Mouse (Mus musculus) heart, postnatal 0 days (tissue): ENCODE measurements around the gene Ankrd12. TPM values are rescaled to one million over a fixed set of nuclear protein-coding genes. Genes with fewer than 3 reads are reported as not detected.

Experiments
- ATAC-seq: fragments of 200-750 bp; cut with Nextera tagmentation; 2 replicates; pipeline ENCODE4 v1.8.0; 2017; ENCODE audit warnings: low read depth, moderate number of reproducible peaks, moderate library complexity; ENCODE audit not compliant: insufficient read depth
- DNase-seq: peaks from one replicate; pipeline ENCODE4 v3.0.0-alpha.2; 2016; ENCODE audit warnings: low spot score
- H3K27ac ChIP-seq: fragments of 300-500 bp; sonication (generic); 2 replicates; pipeline ENCODE4 v1.5.1; 2014; ENCODE audit warnings: low read depth, mild to moderate bottlenecking
- H3K27me3 ChIP-seq: fragments of 300-500 bp; sonication (generic); 2 replicates; pipeline ENCODE4 v1.6.1; 2014; ENCODE audit warnings: low read length, mixed read lengths; ENCODE audit not compliant: control insufficient read depth, insufficient read depth
- H3K36me3 ChIP-seq: fragments of 300-500 bp; sonication (generic); replicated peaks from 2 replicates; pipeline ENCODE4 v1.6.1; 2014; ENCODE audit warnings: low read length, mixed read lengths; ENCODE audit not compliant: control insufficient read depth, insufficient read depth
- H3K4me1 ChIP-seq: fragments of 300-500 bp; sonication (generic); 2 replicates; pipeline ENCODE4 v1.6.1; 2014; ENCODE audit warnings: antibody characterized with exemption; ENCODE audit not compliant: control insufficient read depth, insufficient read depth
- H3K4me2 ChIP-seq: fragments of 300-500 bp; sonication (generic); 2 replicates; pipeline ENCODE4 v1.6.1; 2014; ENCODE audit warnings: low read depth, mild to moderate bottlenecking, low read length, moderate library complexity
- H3K4me3 ChIP-seq: fragments of 300-500 bp; sonication (generic); 2 replicates; pipeline ENCODE4 v1.5.1; 2014; ENCODE audit warnings: low read depth, low read length
- H3K9ac ChIP-seq: fragments of 300-500 bp; sonication (generic); replicated peaks from 2 replicates; pipeline ENCODE4 v1.6.1; 2014; ENCODE audit warnings: low read depth, low read length, mixed read lengths
- H3K9me3 ChIP-seq: fragments of 300-500 bp; sonication (generic); replicated peaks from 2 replicates; pipeline ENCODE4 v1.6.1; 2016; ENCODE audit warnings: low read length; ENCODE audit not compliant: control insufficient read depth
- CTCF ChIP-seq: IDR thresholded peaks from 2 replicates; pipeline ENCODE4 v1.5.1; 2016; ENCODE audit warnings: antibody characterized with exemption, control low read depth, low read depth
- EP300 ChIP-seq: IDR thresholded peaks from 2 replicates; pipeline ENCODE4 v1.6.1; 2016; ENCODE audit warnings: antibody characterized with exemption, low read depth
- WGBS: fragments of 180-500 bp; shearing (Covaris S2); extraction: QIAGEN DNeasy Blood & Tissue Kit; methylation state at CpG from one replicate; pipeline ENCODE4 v1.1.7; 2014; 5-methylcytosine and 5-hydroxymethylcytosine counted together
- polyA plus RNA-seq: library from polyadenylated mRNA; unstranded; fragments of >200 nt; fragmentation: Nextera tagmentation; extraction: Ambion mirVana; gene quantifications from 2 replicates; pipeline ENCODE4 v1.2.1, GENCODE M21; 2015
- total RNA-seq: library from RNA; depleted of rRNA; stranded (reverse); fragments of >200 nt; gene quantifications from 2 replicates; pipeline ENCODE4 v1.2.3, GENCODE M21; 2014; ENCODE audit warnings: low replicate concordance

Gene Ankrd12
- total and polyA plus RNA-seq, 2 experiments from 2014 or later, result 9.8 to 18.2 TPM

- no peaks in the 10 kb centered on the region for H3K4me1 ChIP-seq
- no peaks in the 10 kb centered on the region for H3K9me3 ChIP-seq
- no peak overlapping the region for H3K27ac ChIP-seq
- TF ChIP-seq CTCF (no peak), EP300 (no peak)
- no peak overlapping the region for H3K4me3 ChIP-seq
- no peaks in the 10 kb centered on the region for H3K27me3 ChIP-seq
- ATAC-seq (no peak), DNase-seq (no peak)
- no peak overlapping the region for H3K4me2 ChIP-seq
- 82% methylated on average over 2 of the region's 2 CpGs for WGBS
- no peak overlapping the region for H3K9ac ChIP-seq
- H3K36me3 ChIP-seq, result peaks cover 20% of the 10 kb centered on the region
Observed at GRCm38 (mm10) chr17:66092065-66092464, 15.2 kb upstream of the Ankrd12 start.

- Histone ChIP-seq H3K4me2 (no peak overlapping the region), H3K4me1 (no peaks in the 10 kb centered on the region), H3K4me3 (no peak overlapping the region), H3K27me3 (no peaks in the 10 kb centered on the region), H3K27ac (no peak overlapping the region), H3K9ac (no peak overlapping the region), H3K36me3 (peaks cover 26% of the 10 kb centered on the region), H3K9me3 (no peaks in the 10 kb centered on the region)
- 74% methylated on average over 2 of the region's 2 CpGs for WGBS
- TF ChIP-seq EP300, result no peak
- no peak for TF ChIP-seq CTCF
- ATAC-seq (no peak), DNase-seq (no peak)
Observed at GRCm38 (mm10) chr17:66091392-66091791, 14.5 kb upstream of the Ankrd12 start.

GRCm38 (mm10) chr17:66090251-66090650 lies 13.4 kb upstream of the Ankrd12 start:
- Histone ChIP-seq H3K4me1 (no peaks in the 10 kb centered on the region), H3K27me3 (no peaks in the 10 kb centered on the region), H3K9me3 (no peaks in the 10 kb centered on the region), H3K4me2 (no peak overlapping the region), H3K9ac (no peak overlapping the region), H3K36me3 (peaks cover 38% of the 10 kb centered on the region), H3K4me3 (no peak overlapping the region), H3K27ac (no peak overlapping the region)
- no peak for TF ChIP-seq EP300
- no peak for TF ChIP-seq CTCF
- no peak for DNase-seq
- no peak for ATAC-seq

GRCm38 (mm10) chr17:66085038-66085437 lies 8.1 kb upstream of the Ankrd12 start:
- no peak for ATAC-seq
- 97% methylated on average over 1 of the region's 1 CpGs for WGBS
- no peak overlapping the region for H3K4me3 ChIP-seq
- no peaks in the 10 kb centered on the region for H3K4me1 ChIP-seq
- H3K27me3 ChIP-seq, result no peaks in the 10 kb centered on the region
- H3K36me3 ChIP-seq, result peaks cover 61% of the 10 kb centered on the region
- H3K27ac ChIP-seq, result no peak overlapping the region
- DNase-seq, result no peak
- TF ChIP-seq CTCF, result no peak
- no peak for TF ChIP-seq EP300
- no peaks in the 10 kb centered on the region for H3K9me3 ChIP-seq
- H3K9ac ChIP-seq, result no peak overlapping the region
- H3K4me2 ChIP-seq, result no peak overlapping the region

GRCm38 (mm10) chr17:66084486-66084885 lies 7.6 kb upstream of the Ankrd12 start:
- Histone ChIP-seq H3K9ac (no peak overlapping the region), H3K27me3 (no peaks in the 10 kb centered on the region), H3K36me3 (peaks cover 62% of the 10 kb centered on the region), H3K4me2 (no peak overlapping the region), H3K4me3 (no peak overlapping the region), H3K9me3 (no peaks in the 10 kb centered on the region), H3K4me1 (no peaks in the 10 kb centered on the region), H3K27ac (no peak overlapping the region)
- ATAC-seq (no peak), DNase-seq (no peak)
- WGBS, result 14% methylated on average over 1 of the region's 1 CpGs
- no peak for TF ChIP-seq EP300
- no peak for TF ChIP-seq CTCF

- no peak for TF ChIP-seq CTCF
- no peak for TF ChIP-seq EP300
- WGBS, result under 1% methylated on average over 23 of the region's 23 CpGs
Observed at GRCm38 (mm10) chr17:66077437-66077850, 555 bp upstream of the Ankrd12 start.

More at GRCm38 (mm10) chr17:66077437-66077850, 555 bp upstream of the Ankrd12 start:
- peak overlapping the region; percentile 79 for H3K9ac ChIP-seq
- peaks cover 36% of the 10 kb centered on the region for H3K36me3 ChIP-seq
- no peaks in the 10 kb centered on the region for H3K9me3 ChIP-seq
- peak overlapping the region; percentile 88 for H3K27ac ChIP-seq
- DNase-seq, result no peak
- no peaks in the 10 kb centered on the region for H3K27me3 ChIP-seq
- H3K4me3 ChIP-seq, result peak overlapping the region; percentile 87
- peak overlapping the region; percentile 86 for H3K4me2 ChIP-seq
- peak; percentile 22 for ATAC-seq
- H3K4me1 ChIP-seq, result peaks cover 3% of the 10 kb centered on the region; the same call in 1 of the 2 replicates
